Mouse (Mus musculus): ENCODE measurements around the gene Gm38100. TPM values are rescaled to one million over a fixed set of nuclear protein-coding genes. Genes with fewer than 3 reads are reported as not detected.

Gene Gm38100
- total and polyA plus RNA-seq, 3 experiments, result 0.15 to 0.24 TPM; not detected in 1

GRCm38 (mm10) chr1:175943168-175943567 is 23.0 kb downstream of the Gm38100 start (continued):
- no peak for TF ChIP-seq MYC (IDR thresholded peaks at IDR 0.05; ENCODE audit: low read depth, low read length)
- TF ChIP-seq POLR2AphosphoS2 (IDR thresholded peaks at IDR 0.05; ENCODE audit: low read length), result no peak
- TF ChIP-seq USF1 (IDR thresholded peaks at IDR 0.05; ENCODE audit: low read depth, low read length), result no peak
- TF ChIP-seq RAD21 (IDR thresholded peaks at IDR 0.05; ENCODE audit: low read depth, low read length), result no peak
- peak; percentile 71 for TF ChIP-seq GATA1 (IDR thresholded peaks at IDR 0.05; ENCODE audit: low read depth, low read length)
- TF ChIP-seq ZKSCAN1 (IDR thresholded peaks at IDR 0.05; ENCODE audit: low read depth, low read length), result no peak
- TF ChIP-seq UBTF (IDR thresholded peaks at IDR 0.05; ENCODE audit: borderline replicate concordance, insufficient read depth, low read depth, low read length), result no peak

GRCm38 (mm10) chr1:175946718-175947315 is 26.7 kb downstream of the Gm38100 start:
- no peak overlapping the region for H3K4me3 ChIP-seq (ENCODE audit: control insufficient read depth in 1 of 2, insufficient read depth in 1 of 2, low read depth in 2 of 2, low read length in 2 of 2)
- H3K4me1 ChIP-seq (ENCODE audit: control insufficient read depth in 1 of 2, insufficient read depth in 2 of 2, low read length in 2 of 2), result peaks cover 0 to 9% of the 10 kb centered on the region in 2 experiments; a peak in 1 of 4 replicates
- DNase-seq (ENCODE audit: low read depth, low spot score), result no peak
- H3K36me3 ChIP-seq (ENCODE audit: control insufficient read depth in 1 of 2, insufficient read depth in 2 of 2, low read length in 2 of 2), result peaks cover 0 to 4% of the 10 kb centered on the region in 2 experiments; a peak in 2 of 4 replicates
- TF ChIP-seq ELF1 (IDR thresholded peaks at IDR 0.05; ENCODE audit: low read depth, low read length), result no peak
- no peak for TF ChIP-seq TBP (IDR thresholded peaks at IDR 0.05; ENCODE audit: low read depth, low read length)
- TF ChIP-seq TCF12 (IDR thresholded peaks at IDR 0.05; ENCODE audit: low read depth, low read length), result no peak
- no peak for TF ChIP-seq NELFE (IDR thresholded peaks at IDR 0.05; ENCODE audit: low read depth, low read length)
- no peak for TF ChIP-seq SMC3 (IDR thresholded peaks at IDR 0.05; ENCODE audit: low read depth, low read length)
- no peak for TF ChIP-seq RAD21 (IDR thresholded peaks at IDR 0.05; ENCODE audit: low read depth, low read length)
- TF ChIP-seq ZKSCAN1 (IDR thresholded peaks at IDR 0.05; ENCODE audit: low read depth, low read length), result no peak
- no peak for TF ChIP-seq ZC3H11A (IDR thresholded peaks at IDR 0.05; ENCODE audit: low read depth, low read length)
- no peak for TF ChIP-seq MAFK (IDR thresholded peaks at IDR 0.05; ENCODE audit: borderline replicate concordance, low read depth, low read length)
- no peak for TF ChIP-seq GATA1 (IDR thresholded peaks at IDR 0.05; ENCODE audit: low read depth, low read length)
- no peak for TF ChIP-seq CHD2 (IDR thresholded peaks at IDR 0.05; ENCODE audit: low read length)
- no peak for TF ChIP-seq ZNF384 (IDR thresholded peaks at IDR 0.05; ENCODE audit: low read depth, low read length)
- no peak for TF ChIP-seq MYC (IDR thresholded peaks at IDR 0.05; ENCODE audit: low read depth, low read length)
- H3K9me3 ChIP-seq (replicated peaks; ENCODE audit: insufficient read depth, low read length), result no peaks in the 10 kb centered on the region
- peaks cover 0 to 2% of the 10 kb centered on the region in 2 experiments; a peak in 1 of 4 replicates for H3K27me3 ChIP-seq (ENCODE audit: control insufficient read depth in 1 of 2, insufficient read depth in 2 of 2, low read length in 2 of 2)
- no peak overlapping the region for H3K27ac ChIP-seq (ENCODE audit: control insufficient read depth, low read depth, low read length)
- no peaks in the 10 kb centered on the region for H3K79me2 ChIP-seq (ENCODE audit: control insufficient read depth, insufficient read depth, low read length, poor library complexity)
- no peak overlapping the region for H3K9ac ChIP-seq (ENCODE audit: control insufficient read depth, low read depth, low read length, poor library complexity, severe bottlenecking)

GRCm38 (mm10) chr1:175950421-175950820 is 30.3 kb downstream of the Gm38100 start:
- H3K79me2 ChIP-seq (ENCODE audit: control insufficient read depth, insufficient read depth, low read length, poor library complexity), result no peaks in the 10 kb centered on the region
- no peaks in the 10 kb centered on the region for H3K9me3 ChIP-seq (replicated peaks; ENCODE audit: insufficient read depth, low read length)
- H3K4me3 ChIP-seq (ENCODE audit: control insufficient read depth in 1 of 2, insufficient read depth in 1 of 2, low read depth in 2 of 2, low read length in 2 of 2), result no peak overlapping the region
- no peak overlapping the region for H3K27ac ChIP-seq (ENCODE audit: control insufficient read depth, low read depth, low read length)
- no peak for TF ChIP-seq MAX (IDR thresholded peaks at IDR 0.05; ENCODE audit: low read length)
- TF ChIP-seq TCF12 (IDR thresholded peaks at IDR 0.05; ENCODE audit: low read depth, low read length), result no peak
- no peak for TF ChIP-seq RCOR1 (IDR thresholded peaks at IDR 0.05; ENCODE audit: low read depth, low read length)
- no peak for TF ChIP-seq BHLHE40 (IDR thresholded peaks at IDR 0.05; ENCODE audit: borderline replicate concordance, low read depth, low read length)
- TF ChIP-seq POLR2AphosphoS5 (IDR thresholded peaks at IDR 0.05; ENCODE audit: borderline replicate concordance, low read depth, low read length), result no peak
- TF ChIP-seq ZC3H11A (IDR thresholded peaks at IDR 0.05; ENCODE audit: low read depth, low read length), result no peak
- no peak for TF ChIP-seq USF1 (IDR thresholded peaks at IDR 0.05; ENCODE audit: low read depth, low read length)
- no peak for TF ChIP-seq CHD1 (IDR thresholded peaks at IDR 0.05; ENCODE audit: low read depth, low read length)
- no peak for TF ChIP-seq KAT2A (conservative IDR thresholded peaks at IDR 0.05; ENCODE audit: low read depth, low read length)
- no peak for TF ChIP-seq MEF2A (IDR thresholded peaks at IDR 0.05; ENCODE audit: extremely low read depth, insufficient replicate concordance, low read depth, low read length, poor library complexity, severe bottlenecking)
- no peaks in the 10 kb centered on the region for H3K4me1 ChIP-seq (ENCODE audit: control insufficient read depth in 1 of 2, insufficient read depth in 2 of 2, low read length in 2 of 2)
- H3K9ac ChIP-seq (ENCODE audit: control insufficient read depth, low read depth, low read length, poor library complexity, severe bottlenecking), result no peak overlapping the region
- H3K27me3 ChIP-seq (ENCODE audit: control insufficient read depth in 1 of 2, insufficient read depth in 2 of 2, low read length in 2 of 2), result peaks cover 0 to 2% of the 10 kb centered on the region in 2 experiments; a peak in 1 of 4 replicates
- H3K36me3 ChIP-seq (ENCODE audit: control insufficient read depth in 1 of 2, insufficient read depth in 2 of 2, low read length in 2 of 2), result no peaks in the 10 kb centered on the region
- DNase-seq (ENCODE audit: low read depth, low spot score), result no peak

All from MEL (cell line).